Mouse (Mus musculus) frontal cortex, adult 2 months (tissue): ENCODE results near the gene Ctla2a. TPM values are rescaled to one million over a fixed set of nuclear protein-coding genes. Genes with fewer than 3 reads are reported as not detected.
"Not testable (repeated sequence)": the region's sequence is repeated elsewhere in the genome, so short reads cannot be mapped to it uniquely, and the experiment has no call there.

ENCODE experiments used
- DNase-seq, 2 experiments: peaks; one replicate each; pipeline ENCODE4 v3.0.0; 2022; ENCODE audit warnings: low spot score in 1 of 2; ENCODE audit errors: extremely low spot score in 1 of 2
- polyA plus RNA-seq: library from polyadenylated mRNA; depleted of rRNA; stranded (reverse); fragments of >200 nt; gene quantifications from 2 replicates; pipeline ENCODE4 v1.2.3, GENCODE M21; 2012; rRNA removed

The Ctla2a gene
- polyA plus RNA-seq: 22.7 and 44.1 TPM in 2 replicates

- no peak for DNase-seq
Observed at GRCm38 (mm10) chr13:60936500-60936901, at the start of gene Ctla2a, which contains the start of gene Gm49391. Gene Ctla2a, minus strand, starts transcription at chr13:60936625. Gene Gm49391, minus strand, starts transcription at chr13:60936571.

GRCm38 (mm10) chr13:60972319-60972718 lies 35.9 kb upstream of the Ctla2a start:
- DNase-seq: not testable (repeated sequence)

DNA sequence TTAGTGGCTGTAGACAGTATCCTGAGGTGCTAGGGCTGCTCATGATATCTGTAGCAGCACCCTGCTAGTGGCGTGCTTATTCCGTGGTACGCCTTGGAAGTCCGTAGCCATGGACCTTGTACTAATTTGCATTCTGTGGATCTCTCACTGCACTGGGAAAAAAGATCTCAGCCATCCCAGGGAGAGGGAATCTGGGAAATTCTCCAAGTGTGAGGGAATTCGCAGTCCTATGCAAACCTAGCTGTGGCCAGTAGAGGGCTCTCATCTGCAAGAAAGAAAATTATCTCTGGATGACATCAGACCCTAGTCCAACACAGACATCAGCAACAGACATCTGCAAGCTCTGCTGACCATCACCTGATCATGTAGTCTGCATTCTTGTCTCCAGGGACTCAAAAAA lies 27.6 kb upstream of the Ctla2a start:
- DNase-seq: not testable (repeated sequence)

DNA sequence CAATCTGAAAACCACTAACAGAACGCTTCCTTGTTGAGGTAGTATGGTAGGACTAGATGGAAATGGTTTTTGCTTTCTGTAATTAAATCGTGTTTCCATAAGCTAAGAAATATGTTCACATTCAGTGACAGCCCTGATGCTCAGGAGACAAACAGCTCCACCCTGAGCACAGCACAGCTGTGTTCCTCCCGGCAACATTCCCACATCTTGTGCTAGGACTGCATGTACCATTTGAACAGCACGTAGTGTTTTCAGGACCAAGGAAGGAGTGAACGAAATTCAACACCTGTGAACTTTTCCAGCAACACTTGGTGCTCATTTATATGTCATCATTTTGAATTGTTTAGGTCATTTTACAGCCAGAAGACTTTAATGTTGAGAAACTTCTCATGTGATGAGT lies 25.3 kb upstream of the Ctla2a start:
- DNase-seq: no peak

- not testable (repeated sequence) for DNase-seq
Observed at GRCm38 (mm10) chr13:60941884-60942283, 5.5 kb upstream of the Ctla2a start, which contains the start of gene Tpbpa. Gene Tpbpa, minus strand, starts transcription at chr13:60941984.

DNA sequence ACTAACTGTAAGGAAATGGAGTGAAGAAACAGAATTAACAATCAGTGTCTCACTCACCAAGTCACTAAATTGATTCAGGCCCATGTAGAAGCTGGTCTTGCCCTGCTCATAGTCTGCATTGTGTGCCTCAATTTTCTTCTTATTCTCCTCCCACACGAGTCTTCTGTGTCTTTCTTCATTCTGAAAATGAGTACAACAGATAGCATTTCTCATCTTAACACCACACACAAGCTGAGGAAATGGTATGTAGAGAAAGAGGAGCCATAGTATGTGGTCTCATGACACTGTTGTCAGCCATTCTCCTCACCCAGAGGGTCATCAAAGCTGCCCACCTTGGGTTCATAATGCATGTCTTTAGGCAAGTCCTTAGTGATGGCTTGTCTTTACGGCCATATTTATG lies 935 bp downstream of the Ctla2a start, which contains the start of gene Gm49393:
TSS of gene Gm49393 (minus strand) at position 101 of the 400 bp plus-strand sequence.
- not testable (repeated sequence) for DNase-seq

DNA sequence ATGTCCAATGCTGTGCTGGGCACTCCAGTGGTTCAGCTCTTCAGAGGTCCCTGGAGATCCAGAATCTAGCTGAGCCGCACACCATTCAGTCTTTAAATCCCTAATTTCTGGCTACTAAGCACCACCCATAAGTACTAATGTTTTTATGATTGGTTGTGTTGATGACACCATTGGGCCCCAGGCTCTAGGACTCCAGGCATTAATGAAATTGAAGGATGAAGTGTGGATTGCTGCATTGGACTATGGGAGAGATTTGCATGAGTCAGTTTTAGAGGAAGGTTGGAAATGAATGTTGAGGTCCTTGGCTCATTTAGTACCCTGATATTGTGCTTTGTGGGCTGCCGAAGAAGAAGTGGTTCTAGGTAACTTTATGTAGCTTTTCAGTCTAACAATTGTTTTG lies 31.6 kb downstream of the Ctla2a start, which contains the start of gene Tpbpb:
TSS of gene Tpbpb (minus strand) at position 101 of the 400 bp plus-strand sequence.
- not testable (repeated sequence) for DNase-seq

DNA sequence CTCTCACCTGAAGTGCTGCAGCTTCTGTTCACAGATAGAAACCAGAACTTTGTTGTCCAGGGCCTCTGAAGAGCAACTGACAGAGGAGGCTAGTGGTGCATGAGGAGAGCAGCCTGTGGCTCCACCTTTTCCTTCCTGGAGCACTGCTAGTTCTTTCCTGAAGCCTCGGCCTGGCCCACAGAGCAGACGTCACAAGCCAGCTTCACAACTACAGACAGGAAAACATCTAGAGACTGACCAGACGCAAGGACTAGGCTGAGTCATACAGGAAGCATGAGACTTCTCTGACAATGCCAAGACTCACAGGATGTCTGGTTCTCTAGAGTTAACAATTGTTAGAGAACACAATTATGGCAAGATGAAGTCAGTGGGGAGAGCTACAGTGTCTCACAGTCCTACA lies 39.1 kb downstream of the Ctla2a start, which contains the start of gene Ctla2b:
TSS of gene Ctla2b (minus strand) at position 120 of the 400 bp plus-strand sequence.
- peak in 1 of 2 experiments; percentile 0 for DNase-seq

DNA sequence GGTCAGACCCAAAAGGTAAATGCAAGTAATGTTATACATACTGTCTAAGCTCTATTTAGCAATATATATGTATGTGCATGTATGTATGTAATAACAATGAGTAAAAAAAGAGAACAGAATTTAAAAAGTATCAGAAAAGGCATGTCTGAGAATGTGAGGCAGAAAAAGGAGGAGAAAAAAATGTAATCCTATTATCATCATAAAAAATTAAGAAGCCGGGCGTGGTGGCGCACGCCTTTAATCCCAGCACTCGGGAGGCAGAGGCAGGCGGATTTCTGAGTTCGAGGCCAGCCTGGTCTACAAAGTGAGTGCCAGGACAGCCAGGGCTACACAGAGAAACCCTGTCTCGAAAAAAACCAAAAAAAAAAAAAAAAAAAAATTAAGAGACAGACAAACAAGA lies 39.6 kb downstream of the Ctla2a start, which contains the start of gene Gm49392:
TSS of gene Gm49392 (minus strand) at position 101 of the 400 bp plus-strand sequence.
- not testable (repeated sequence) for DNase-seq

GRCm38 (mm10) chr13:60895406-60896160 lies 40.8 kb downstream of the Ctla2a start:
- no peak for DNase-seq

GRCm38 (mm10) chr13:60892301-60892700 lies 44.1 kb downstream of the Ctla2a start:
- no peak for DNase-seq

Other genes starting within 250 kb of the Ctla2a start
- gene BC051665, start 150.3 kb downstream of the Ctla2a start, polyA plus RNA-seq: not detected in 2 replicates
- gene Ctsll3, start 133.8 kb downstream of the Ctla2a start, polyA plus RNA-seq: not detected in 2 replicates
- gene 4930486L24Rik, start 72.2 kb downstream of the Ctla2a start, polyA plus RNA-seq: 0.26 and 0.36 TPM in 2 replicates
- 0.22 and 0.27 TPM in 2 replicates for gene Gm49392, start 39.7 kb downstream of the Ctla2a start, polyA plus RNA-seq
- 1.8 and 2.2 TPM in 2 replicates for gene Ctla2b, start 39.2 kb downstream of the Ctla2a start, polyA plus RNA-seq
- 3.9 and 11.2 TPM in 2 replicates for gene Tpbpb, start 31.7 kb downstream of the Ctla2a start, polyA plus RNA-seq
- not detected in 2 replicates for gene Gm49393, start 1.0 kb downstream of the Ctla2a start, polyA plus RNA-seq
- 3.2 and 4.8 TPM in 2 replicates for gene Gm49391, start 54 bp downstream of the Ctla2a start, polyA plus RNA-seq
- 25.3 and 50.1 TPM in 2 replicates for gene Tpbpa, start 5.4 kb upstream of the Ctla2a start, polyA plus RNA-seq
- gene Ctsj, start 69.3 kb upstream of the Ctla2a start, polyA plus RNA-seq: 1.8 and 11.0 TPM in 2 replicates
- 0.20 and 0.21 TPM in 2 replicates for gene Ctsq, start 104.0 kb upstream of the Ctla2a start, polyA plus RNA-seq
- 0.14 and 1.8 TPM in 2 replicates for gene Ctsr, start 227.6 kb upstream of the Ctla2a start, polyA plus RNA-seq